Mouse (Mus musculus) intestine, embryonic 14.5 days (tissue): ENCODE data around the gene Hoxd4. TPM values are rescaled to one million over a fixed set of nuclear protein-coding genes. Genes with fewer than 3 reads are reported as not detected.

Source experiments
- ATAC-seq: fragments of 200-750 bp; cut with Nextera tagmentation; replicated peaks from 2 replicates; pipeline ENCODE4 v1.8.0; 2017; ENCODE audit warnings: low read depth, moderate number of reproducible peaks, moderate TSS enrichment, moderate library complexity; ENCODE audit not compliant: low FRiP score, low TSS enrichment
- DNase-seq: peaks from one replicate; pipeline ENCODE4 v3.0.0-alpha.2; 2018; ENCODE audit warnings: low spot score
- H3K27ac ChIP-seq: fragments of 300-500 bp; sonication (generic); 2 replicates; pipeline ENCODE4 v1.5.1; 2014; ENCODE audit warnings: low read depth, mild to moderate bottlenecking, control low read depth
- H3K27me3 ChIP-seq: fragments of 300-500 bp; sonication (generic); replicated peaks from 2 replicates; pipeline ENCODE4 v1.6.1; 2014; ENCODE audit warnings: low read length, control low read depth; ENCODE audit not compliant: control insufficient read depth, insufficient read depth
- H3K36me3 ChIP-seq: fragments of 300-500 bp; sonication (generic); 2 replicates; pipeline ENCODE4 v1.6.1; 2014; ENCODE audit warnings: low read length, control low read depth; ENCODE audit not compliant: control insufficient read depth, insufficient read depth
- H3K4me1 ChIP-seq: fragments of 300-500 bp; sonication (generic); replicated peaks from 2 replicates; pipeline ENCODE4 v1.6.1; 2014; ENCODE audit warnings: low read length, control low read depth, mixed read lengths; ENCODE audit not compliant: control insufficient read depth, insufficient read depth
- H3K4me2 ChIP-seq: fragments of 300-500 bp; sonication (generic); 2 replicates; pipeline ENCODE4 v1.6.1; 2014; ENCODE audit warnings: low read length
- H3K4me3 ChIP-seq: fragments of 300-500 bp; sonication (generic); 2 replicates; pipeline ENCODE4 v1.5.1; 2014; ENCODE audit warnings: low read depth, low read length, control low read depth, mixed read lengths
- H3K9ac ChIP-seq: fragments of 300-500 bp; sonication (generic); 2 replicates; pipeline ENCODE4 v1.6.1; 2014; ENCODE audit warnings: mild to moderate bottlenecking, low read length
- H3K9me3 ChIP-seq: fragments of 300-500 bp; sonication (generic); 2 replicates; pipeline ENCODE4 v1.6.1; 2016; ENCODE audit warnings: low read length, control low read depth; ENCODE audit not compliant: control insufficient read depth
- WGBS: fragments of 180-500 bp; shearing (Covaris S2); extraction: QIAGEN DNeasy Blood & Tissue Kit; methylation state at CpG from one replicate; pipeline ENCODE4 v1.1.7; 2014; 5-methylcytosine and 5-hydroxymethylcytosine counted together
- polyA plus RNA-seq: library from polyadenylated mRNA; unstranded; fragments of >200 nt; fragmentation: Nextera tagmentation; extraction: Ambion mirVana; gene quantifications from 2 replicates; pipeline ENCODE4 v1.2.1, GENCODE M21; 2014

The Hoxd4 gene
- polyA plus RNA-seq, 1 experiment from 2014 or later, result 1.6 TPM

DNA sequence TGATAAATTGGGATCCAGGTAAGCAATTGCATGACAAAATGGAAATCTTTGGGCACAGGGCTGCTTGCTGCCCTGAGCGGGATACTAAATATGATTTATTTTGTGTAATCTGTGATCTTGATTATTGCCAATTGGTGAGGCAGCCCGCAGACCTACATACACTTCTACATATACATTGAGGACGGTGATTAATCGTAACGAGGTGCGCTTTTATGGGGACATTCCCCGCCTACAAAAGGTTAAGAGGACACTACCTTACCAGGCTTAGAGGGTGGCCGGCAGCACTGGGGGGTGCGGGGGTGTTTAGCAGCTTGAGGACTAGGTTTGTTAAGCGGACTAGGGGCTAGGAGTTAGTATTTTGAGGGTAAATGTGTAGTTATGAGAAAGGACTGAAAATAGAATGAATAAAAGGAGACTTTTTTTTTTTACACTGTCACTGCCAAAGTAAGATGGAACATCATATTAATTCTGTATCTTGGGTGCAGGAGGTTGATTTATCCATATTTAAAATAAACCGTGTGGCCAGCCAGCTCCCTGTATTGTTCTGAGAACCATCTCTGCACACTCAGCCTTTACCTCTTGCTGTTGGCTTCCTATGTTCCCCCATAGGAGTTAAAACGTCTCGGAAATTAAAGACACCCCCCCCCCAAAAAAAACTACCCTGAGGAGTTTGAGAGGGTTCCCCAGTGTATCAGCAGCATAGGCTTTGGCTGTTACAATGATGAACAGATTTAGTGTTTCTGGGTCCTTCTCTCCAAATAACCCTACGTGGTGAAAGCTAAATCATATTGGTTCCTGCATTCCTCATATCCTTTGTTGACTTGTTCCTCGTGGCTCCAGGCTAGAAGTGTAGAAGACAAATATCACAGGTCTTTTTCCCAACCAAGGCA lies 25.2 kb downstream of the Hoxd4 start:
- Histone ChIP-seq H3K9me3 (no peaks in the 10 kb centered on the region), H3K4me3 (peak overlapping the region; percentile 23), H3K9ac (peak overlapping the region; percentile 43), H3K4me1 (peaks cover 3% of the 10 kb centered on the region; the same call in 1 of the 2 replicates), H3K4me2 (peak overlapping the region; percentile 49; the same call in 1 of the 2 replicates), H3K27ac (peak overlapping the region; percentile 70; the same call in 1 of the 2 replicates), H3K36me3 (no peaks in the 10 kb centered on the region), H3K27me3 (peaks cover 97% of the 10 kb centered on the region)
- 22% methylated on average over 15 of the region's 15 CpGs for WGBS
- DNase-seq (peak; percentile 62), ATAC-seq (no peak)

DNA sequence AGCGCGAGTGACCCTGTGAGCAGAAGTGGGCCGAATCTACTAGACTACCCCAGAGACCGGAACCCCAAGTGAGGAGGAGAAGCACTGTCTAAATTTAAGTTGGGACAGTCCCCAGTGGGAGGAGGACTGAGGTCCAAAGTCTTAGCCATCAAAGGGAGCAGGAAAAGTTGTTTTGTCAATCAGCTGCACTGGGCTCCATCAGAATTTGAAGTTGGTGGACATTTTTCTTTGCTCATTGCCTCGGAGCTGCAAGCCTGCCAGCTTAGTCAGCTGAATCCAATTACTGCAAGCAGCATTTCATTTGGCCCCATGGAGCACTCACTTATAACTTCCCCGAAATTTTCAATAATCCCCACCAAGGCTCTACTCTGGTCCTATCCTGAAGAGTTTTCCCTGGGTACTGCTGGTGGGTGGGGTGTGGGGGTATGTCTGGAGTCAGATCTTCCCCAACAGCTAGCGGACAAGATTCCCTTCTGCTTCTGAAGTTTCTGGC lies 25.9 kb downstream of the Hoxd4 start:
- Histone ChIP-seq H3K9ac (peak overlapping the region; percentile 43), H3K27ac (peak overlapping the region; percentile 60; the same call in 1 of the 2 replicates), H3K27me3 (peaks cover 97% of the 10 kb centered on the region), H3K36me3 (no peaks in the 10 kb centered on the region), H3K4me2 (peak overlapping the region; percentile 13), H3K9me3 (no peaks in the 10 kb centered on the region), H3K4me1 (peaks cover 3% of the 10 kb centered on the region; the same call in 1 of the 2 replicates), H3K4me3 (peak overlapping the region; percentile 23; the same call in 1 of the 2 replicates)
- peak; percentile 67 for DNase-seq
- ATAC-seq, result no peak
- 29% methylated on average over 7 of the region's 7 CpGs for WGBS

DNA sequence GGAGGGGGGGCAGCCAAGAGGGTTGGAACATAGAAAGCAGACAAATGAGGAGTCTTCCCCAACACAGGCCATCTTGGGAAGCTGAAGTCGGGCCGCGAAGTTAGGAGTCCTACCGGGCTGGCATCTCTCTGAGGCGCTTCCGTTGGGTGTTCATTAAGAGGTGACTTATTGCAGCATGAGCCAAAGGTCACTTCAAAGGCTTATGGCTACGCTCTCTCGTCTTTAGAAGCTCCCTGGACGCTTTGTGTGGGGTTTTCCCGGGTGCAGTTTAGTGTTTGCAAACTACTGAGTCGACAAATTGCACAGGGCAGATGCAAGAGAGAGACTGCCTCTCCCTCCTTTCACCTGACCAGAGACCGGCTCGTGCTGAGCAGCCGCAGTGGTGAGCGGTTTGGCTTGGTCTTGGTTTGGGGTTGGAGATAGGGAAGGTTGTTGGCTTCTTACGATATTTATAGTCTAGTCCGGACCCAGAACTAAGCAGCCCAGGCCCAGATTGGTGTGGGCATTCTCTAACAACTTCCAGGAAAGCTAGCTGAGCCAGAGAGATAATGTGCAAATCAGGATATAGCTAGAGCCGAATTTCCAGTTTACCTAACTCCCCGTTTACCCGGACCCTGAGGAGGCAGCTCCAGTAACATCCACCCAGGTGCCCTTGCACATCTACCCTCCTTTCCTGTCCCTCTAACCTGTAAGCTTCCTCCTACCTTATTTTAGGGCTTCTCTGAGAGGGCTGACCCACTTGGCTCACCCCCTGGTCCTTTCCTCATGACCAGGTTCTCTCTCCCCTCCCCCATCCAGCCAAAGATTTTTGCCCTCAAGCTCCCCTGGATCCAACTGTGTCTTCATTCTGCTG lies 27.1 kb downstream of the Hoxd4 start:
- DNase-seq, result peak; percentile 68

DNA sequence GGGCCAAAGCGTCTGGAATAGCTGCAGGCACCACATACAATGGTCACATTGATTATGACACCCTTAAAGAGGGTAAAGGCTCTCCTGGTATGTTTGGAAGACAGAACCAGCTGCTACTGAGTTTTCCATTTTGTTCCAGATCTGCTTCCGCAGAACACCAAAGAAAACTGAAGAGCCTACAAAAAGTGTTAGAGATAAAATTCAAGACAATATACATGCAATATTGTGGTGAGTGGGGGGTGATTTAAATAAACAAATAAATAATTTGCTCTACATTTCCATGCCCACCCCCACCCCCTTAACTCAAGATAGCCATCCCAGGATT lies 27.7 kb downstream of the Hoxd4 start:
- Histone ChIP-seq H3K4me2 (peak overlapping the region; percentile 47; the same call in 1 of the 2 replicates), H3K36me3 (no peaks in the 10 kb centered on the region), H3K27ac (peak overlapping the region; percentile 47; the same call in 1 of the 2 replicates), H3K4me1 (0 out of 2 replicates have a peak, but pooled peaks cover 3% of the 10 kb centered on the region), H3K9ac (0 out of 2 replicates have a peak overlapping the region, but pooled peaks have one; percentile 23), H3K4me3 (no peak overlapping the region), H3K9me3 (no peaks in the 10 kb centered on the region), H3K27me3 (peaks cover 88% of the 10 kb centered on the region)
- ATAC-seq, result no peak
- DNase-seq, result no peak
- 24% methylated on average over 2 of the region's 2 CpGs for WGBS

More for the DNA sequence above, 27.1 kb downstream of the Hoxd4 start:
- Histone ChIP-seq H3K4me1 (0 out of 2 replicates have a peak, but pooled peaks cover 3% of the 10 kb centered on the region), H3K27me3 (peaks cover 88% of the 10 kb centered on the region), H3K9ac (peak overlapping the region; percentile 23), H3K36me3 (no peaks in the 10 kb centered on the region), H3K27ac (peak overlapping the region; percentile 47; the same call in 1 of the 2 replicates), H3K9me3 (no peaks in the 10 kb centered on the region), H3K4me2 (peak overlapping the region; percentile 16), H3K4me3 (0 out of 2 replicates have a peak overlapping the region, but pooled peaks have one; percentile 6)
- ATAC-seq, result no peak
- 8% methylated on average over 20 of the region's 20 CpGs for WGBS

DNA sequence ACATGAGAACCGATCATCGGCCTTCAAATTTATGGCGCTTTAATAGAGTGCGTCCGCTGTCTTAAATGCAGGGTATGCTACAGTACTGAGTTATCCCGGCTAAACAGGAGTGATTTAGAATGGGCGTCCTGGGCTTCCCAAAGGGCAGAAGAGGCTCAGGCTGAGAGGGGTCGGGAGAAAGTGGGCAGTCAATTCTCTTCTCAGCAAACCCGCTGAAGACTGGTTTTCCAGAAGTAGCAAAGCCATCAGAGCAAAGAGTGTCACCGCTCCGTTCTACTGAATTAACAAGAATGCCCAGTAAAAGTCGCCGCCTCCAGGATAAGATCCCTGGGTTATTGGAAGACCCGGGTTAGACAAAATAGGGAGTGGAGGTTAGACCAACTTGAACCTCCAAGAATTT lies 28.1 kb downstream of the Hoxd4 start:
- DNase-seq (no peak), ATAC-seq (no peak)
- H3K27me3 ChIP-seq, result peaks cover 88% of the 10 kb centered on the region
- peak overlapping the region; percentile 75 for H3K27ac ChIP-seq
- H3K4me3 ChIP-seq, result peak overlapping the region; percentile 25
- peak overlapping the region; percentile 47 for H3K4me2 ChIP-seq
- H3K9ac ChIP-seq, result peak overlapping the region; percentile 40
- H3K36me3 ChIP-seq, result no peaks in the 10 kb centered on the region
- 0 out of 2 replicates have a peak, but pooled peaks cover 3% of the 10 kb centered on the region for H3K4me1 ChIP-seq
- WGBS, result 14% methylated on average over 14 of the region's 14 CpGs
- H3K9me3 ChIP-seq, result no peaks in the 10 kb centered on the region

DNA sequence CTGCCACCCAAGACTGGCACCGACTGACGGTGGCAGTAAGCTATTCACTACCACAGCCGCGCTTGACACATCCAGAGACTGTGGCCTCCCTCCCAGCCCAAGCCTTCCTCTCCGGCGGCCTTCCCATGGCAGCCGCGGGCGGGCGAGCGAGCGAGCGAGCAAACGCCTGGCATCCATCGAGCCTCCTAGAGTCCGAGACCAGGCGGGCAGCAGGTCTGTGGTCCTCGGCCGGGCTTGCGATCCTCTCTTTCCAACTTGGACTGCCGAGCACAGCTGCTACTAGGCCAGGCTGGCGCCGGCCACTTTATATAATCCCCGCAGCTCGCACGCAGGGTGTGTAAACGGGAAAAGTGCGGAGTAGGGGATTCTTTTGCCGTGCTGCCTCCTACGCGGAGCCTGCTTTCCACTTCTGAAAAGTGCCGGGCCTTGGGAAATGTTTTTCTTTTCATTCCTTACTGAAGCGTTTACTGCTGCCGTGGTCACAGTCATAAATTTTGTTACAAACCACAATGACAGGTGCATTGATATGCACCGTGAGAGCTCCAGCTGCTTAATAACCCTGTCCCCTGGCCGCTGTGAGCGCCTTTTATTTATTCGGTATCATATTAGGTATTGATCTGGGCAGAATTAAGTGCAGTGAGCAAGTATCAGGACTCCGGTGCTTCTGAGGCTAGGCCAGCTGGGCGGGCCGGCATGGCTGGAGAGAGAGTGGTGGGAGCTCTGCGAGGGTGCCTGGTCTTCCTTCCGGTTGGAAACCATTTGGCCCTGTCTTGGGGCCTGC lies 28.8 kb downstream of the Hoxd4 start:
- WGBS, result 3% methylated on average over 43 of the region's 43 CpGs

DNA sequence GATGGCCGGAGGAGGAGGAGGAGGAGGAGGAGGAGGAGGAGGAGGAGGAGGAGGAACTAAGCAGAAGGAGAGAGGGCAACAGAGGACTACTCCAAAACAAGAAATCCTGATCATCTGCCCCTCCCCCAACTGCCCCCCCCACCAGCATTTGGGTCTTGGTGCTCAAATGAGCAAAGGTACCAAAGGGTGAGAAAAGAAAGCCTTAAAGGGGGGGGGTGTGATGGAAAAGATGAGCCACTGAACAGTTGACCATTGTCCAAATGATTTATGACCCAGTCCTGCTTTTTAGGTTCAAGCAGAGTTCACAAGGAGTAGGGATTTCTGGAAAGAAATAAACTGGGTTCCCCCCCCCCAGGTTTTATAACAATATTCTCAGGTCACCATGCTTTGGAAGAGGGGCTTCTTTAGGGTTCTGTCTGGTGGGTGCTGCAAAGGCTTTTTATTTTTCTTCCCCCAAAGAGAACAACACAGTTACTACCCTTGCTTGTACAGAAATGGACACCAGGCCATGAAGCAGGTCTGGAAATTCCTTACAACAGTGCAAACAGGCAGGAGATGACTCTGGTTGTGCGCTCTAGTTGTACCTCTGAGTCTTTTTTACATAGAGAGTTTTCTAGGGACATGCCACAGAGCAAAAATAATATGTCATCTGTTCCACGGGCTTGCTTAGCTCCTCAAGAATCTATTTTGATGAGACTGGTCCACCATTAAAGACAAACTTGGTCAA lies 29.7 kb downstream of the Hoxd4 start:
- Histone ChIP-seq H3K4me2 (no peak overlapping the region), H3K4me1 (no peaks in the 10 kb centered on the region), H3K27ac (no peak overlapping the region), H3K36me3 (no peaks in the 10 kb centered on the region), H3K27me3 (peaks cover 88% of the 10 kb centered on the region), H3K4me3 (no peak overlapping the region), H3K9ac (no peak overlapping the region), H3K9me3 (no peaks in the 10 kb centered on the region)
- 39% methylated on average over 2 of the region's 3 CpGs for WGBS
- DNase-seq (peak; percentile 65), ATAC-seq (no peak)

More for the DNA sequence above, 28.8 kb downstream of the Hoxd4 start:
- H3K4me2 ChIP-seq, result peak overlapping the region; percentile 47
- DNase-seq (peak; percentile 76), ATAC-seq (peak; percentile 54)
- peak overlapping the region; percentile 25 for H3K4me3 ChIP-seq
- 0 out of 2 replicates have a peak, but pooled peaks cover 3% of the 10 kb centered on the region for H3K4me1 ChIP-seq
- peaks cover 88% of the 10 kb centered on the region for H3K27me3 ChIP-seq
- H3K36me3 ChIP-seq, result no peaks in the 10 kb centered on the region
- H3K27ac ChIP-seq, result peak overlapping the region; percentile 75
- H3K9me3 ChIP-seq, result no peaks in the 10 kb centered on the region
- peak overlapping the region; percentile 40 for H3K9ac ChIP-seq
